Mouse (Mus musculus) E14TG2a.4 (cell line): ENCODE measurements around the gene Kctd13.

Experiments used
- H3K27me3 ChIP-seq: 2 replicates; pipeline ENCODE4 v1.6.1; 2014; ENCODE audit warnings: low read length, control low read depth; ENCODE audit not compliant: insufficient read depth
- H3K36me3 ChIP-seq: 2 replicates; pipeline ENCODE4 v1.6.1; 2014; ENCODE audit warnings: low read length, control low read depth; ENCODE audit not compliant: insufficient read depth
- H3K4me1 ChIP-seq: replicated peaks from 2 replicates; pipeline ENCODE4 v1.6.1; 2014; ENCODE audit warnings: low read depth, low read length, control low read depth
- H3K4me3 ChIP-seq: replicated peaks from 2 replicates; pipeline ENCODE4 v1.5.1; 2014; ENCODE audit warnings: mild to moderate bottlenecking, low read length
- H3K9me3 ChIP-seq: 2 replicates; pipeline ENCODE4 v1.6.1; 2014; ENCODE audit warnings: low read length, control low read depth
- CTCF ChIP-seq: conservative IDR thresholded peaks from 2 replicates; pipeline ENCODE4 v1.5.1; 2014; ENCODE audit warnings: low read length
- NANOG ChIP-seq: IDR thresholded peaks from 2 replicates; pipeline ENCODE4 v1.6.1; 2014; ENCODE audit warnings: borderline replicate concordance, low read length, mixed read lengths
- POU5F1 ChIP-seq: IDR thresholded peaks from 2 replicates; pipeline ENCODE4 v1.6.1; 2014; ENCODE audit warnings: low read length, borderline replicate concordance

Gene Kctd13

GRCm38 (mm10) chr7:126967361-126967760 lies 38.7 kb downstream of the Kctd13 start:
- Histone ChIP-seq H3K4me1 (peaks cover 29% of the 10 kb centered on the region), H3K9me3 (no peaks in the 10 kb centered on the region), H3K27me3 (peaks cover 11% of the 10 kb centered on the region), H3K36me3 (no peaks in the 10 kb centered on the region), H3K4me3 (no peak overlapping the region)
- no peak for TF ChIP-seq POU5F1
- no peak for TF ChIP-seq NANOG

- TF ChIP-seq NANOG (no peak), POU5F1 (no peak), CTCF (no peak)
- Histone ChIP-seq H3K27me3 (no peaks in the 10 kb centered on the region), H3K36me3 (peaks cover 30% of the 10 kb centered on the region), H3K4me3 (peak overlapping the region; percentile 100), H3K4me1 (peaks cover 41% of the 10 kb centered on the region), H3K9me3 (no peaks in the 10 kb centered on the region)
These were observed 46.8 kb downstream of the Kctd13 start for GRCm38 (mm10) chr7:126975493-126975892.

DNA sequence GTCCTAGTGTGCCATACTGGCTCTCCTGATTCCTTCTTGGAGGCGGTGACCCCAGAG lies 47.0 kb downstream of the Kctd13 start, which contains the start of gene Cdipt:
Cdipt (plus strand) TSS at position 22 of the 57 bp plus-strand sequence.
- Histone ChIP-seq H3K4me1 (peaks cover 41% of the 10 kb centered on the region), H3K9me3 (no peaks in the 10 kb centered on the region), H3K27me3 (no peaks in the 10 kb centered on the region), H3K4me3 (peak within 1 kb of the TSS; percentile 100), H3K36me3 (peaks cover 32% of the 10 kb centered on the region)
- TF ChIP-seq NANOG (no peak), CTCF (no peak), POU5F1 (no peak)

DNA sequence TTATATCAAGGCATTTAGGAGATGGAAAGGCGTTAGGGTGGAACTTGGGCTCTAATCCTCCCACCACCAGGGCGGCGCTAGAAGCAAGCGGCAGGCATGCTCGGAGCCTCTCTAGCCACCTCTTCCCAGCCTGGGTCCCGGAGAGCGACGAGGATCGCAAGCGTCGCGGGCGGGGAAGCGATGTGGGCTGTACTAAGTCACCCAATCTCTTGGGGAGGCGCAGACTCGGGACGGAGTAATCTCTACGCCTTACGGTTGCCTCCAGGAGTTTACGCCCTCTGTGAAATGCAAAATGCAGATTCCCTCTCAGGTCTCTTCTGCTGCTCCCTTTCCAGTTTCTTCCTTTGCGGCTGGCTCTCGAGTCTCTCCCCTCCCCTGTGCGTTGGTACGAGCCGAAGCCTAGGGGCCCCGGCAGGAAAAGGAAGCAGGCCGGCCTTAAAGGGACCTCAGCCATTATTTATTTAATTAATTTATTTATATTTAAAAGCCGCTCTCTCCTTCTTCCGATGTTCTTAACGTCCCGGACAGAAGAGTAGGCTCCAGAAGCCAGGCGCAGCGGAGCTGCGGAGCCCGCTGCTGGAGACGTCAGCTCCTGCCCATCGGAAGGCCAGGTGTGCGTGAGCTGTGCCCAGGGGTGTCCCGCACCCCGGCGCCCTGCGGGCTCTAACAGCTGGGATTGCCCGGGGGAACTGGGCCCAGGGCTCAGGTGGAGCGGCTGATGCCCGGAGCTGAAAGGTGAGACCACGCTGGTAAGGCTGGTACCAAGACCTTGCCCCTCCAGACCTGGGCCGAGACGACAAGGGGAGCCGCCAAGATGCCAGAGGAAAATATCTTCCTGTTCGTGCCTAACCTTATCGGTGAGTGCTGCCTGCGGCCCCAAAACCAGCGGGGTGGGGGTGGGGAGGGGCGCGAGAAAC lies 47.5 kb downstream of the Kctd13 start, which contains the start of gene Cdiptos:
Cdiptos (minus strand) TSS at position 149 of the 917 bp plus-strand sequence.
- Histone ChIP-seq H3K4me3 (peak within 1 kb of the TSS; percentile 100), H3K27me3 (no peaks in the 10 kb centered on the region), H3K9me3 (no peaks in the 10 kb centered on the region), H3K36me3 (peaks cover 37% of the 10 kb centered on the region), H3K4me1 (peaks cover 41% of the 10 kb centered on the region)
- TF ChIP-seq NANOG: no peak
- TF ChIP-seq CTCF: peak; percentile 75

GRCm38 (mm10) chr7:126976878-126977459 lies 48.3 kb downstream of the Kctd13 start:
- Histone ChIP-seq H3K9me3 (no peaks in the 10 kb centered on the region), H3K36me3 (peaks cover 42% of the 10 kb centered on the region), H3K4me3 (peak overlapping the region; percentile 100), H3K4me1 (peaks cover 41% of the 10 kb centered on the region), H3K27me3 (no peaks in the 10 kb centered on the region)
- no peak for TF ChIP-seq NANOG
- no peak for TF ChIP-seq POU5F1
- TF ChIP-seq CTCF: no peak

GRCm38 (mm10) chr7:126978841-126979240 lies 50.2 kb downstream of the Kctd13 start:
- Histone ChIP-seq H3K9me3 (no peaks in the 10 kb centered on the region), H3K4me3 (0 out of 2 replicates have a peak overlapping the region, but pooled peaks have one; percentile 10), H3K4me1 (peaks cover 41% of the 10 kb centered on the region), H3K27me3 (no peaks in the 10 kb centered on the region), H3K36me3 (peaks cover 42% of the 10 kb centered on the region)
- TF ChIP-seq POU5F1 (no peak), CTCF (no peak), NANOG (no peak)

GRCm38 (mm10) chr7:126981601-126982000 lies 52.9 kb downstream of the Kctd13 start:
- peaks cover 40% of the 10 kb centered on the region for H3K4me1 ChIP-seq
- no peaks in the 10 kb centered on the region for H3K9me3 ChIP-seq
- peaks cover 43% of the 10 kb centered on the region for H3K36me3 ChIP-seq
- no peak overlapping the region for H3K4me3 ChIP-seq
- no peak for TF ChIP-seq NANOG
- TF ChIP-seq POU5F1: no peak
- no peak for TF ChIP-seq CTCF
- H3K27me3 ChIP-seq: no peaks in the 10 kb centered on the region

GRCm38 (mm10) chr7:126982054-126982453 lies 53.4 kb downstream of the Kctd13 start:
- H3K27me3 ChIP-seq: no peaks in the 10 kb centered on the region
- H3K4me1 ChIP-seq: peaks cover 42% of the 10 kb centered on the region
- TF ChIP-seq CTCF (no peak), POU5F1 (no peak), NANOG (no peak)
- no peaks in the 10 kb centered on the region for H3K9me3 ChIP-seq
- peaks cover 48% of the 10 kb centered on the region for H3K36me3 ChIP-seq
- H3K4me3 ChIP-seq: no peak overlapping the region

GRCm38 (mm10) chr7:126983113-126983512 lies 54.4 kb downstream of the Kctd13 start:
- Histone ChIP-seq H3K36me3 (peaks cover 49% of the 10 kb centered on the region), H3K9me3 (no peaks in the 10 kb centered on the region), H3K4me3 (no peak overlapping the region), H3K4me1 (peaks cover 39% of the 10 kb centered on the region), H3K27me3 (no peaks in the 10 kb centered on the region)
- TF ChIP-seq POU5F1 (no peak), CTCF (no peak), NANOG (no peak)
